In the genomic region with DNA sequence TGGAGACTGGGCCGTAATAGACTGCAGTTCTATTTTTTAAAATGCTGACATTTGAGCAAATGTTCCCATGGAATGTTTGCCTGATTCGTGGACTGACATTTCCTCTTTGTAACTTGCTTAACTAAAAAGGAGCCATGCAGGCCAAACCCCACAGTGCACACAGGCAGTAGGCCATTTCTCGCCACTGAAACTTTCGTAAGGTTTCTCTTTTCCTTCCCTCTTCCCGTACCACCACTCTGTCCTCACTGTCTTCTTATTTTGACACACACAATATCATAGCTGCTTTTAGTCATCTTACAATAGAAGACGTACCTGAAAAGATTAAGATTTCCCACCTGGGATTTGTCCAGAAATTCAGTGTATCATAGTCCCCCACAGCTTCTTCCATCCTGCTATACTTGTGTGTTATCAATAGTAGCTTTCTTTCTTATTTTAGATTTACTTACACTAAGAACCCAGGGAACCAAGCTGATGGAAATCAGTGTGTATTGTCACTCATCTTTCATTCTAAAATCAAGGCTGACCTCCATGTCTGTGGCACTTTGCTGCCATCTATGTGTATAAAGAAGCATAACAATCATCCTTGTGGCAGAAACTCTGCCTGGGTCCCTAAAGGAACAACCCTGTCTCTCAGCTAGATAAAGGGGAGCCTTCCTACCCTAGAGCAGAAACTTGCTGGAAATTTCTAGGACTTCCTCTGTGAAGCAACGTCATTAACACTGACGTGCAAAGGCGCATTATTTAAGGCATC, we compare ENCODE assay signal across 9 mouse cellular contexts.
DNase-seq lines count a peak whose midpoint lies in the region; ATAC-seq lines count a peak whose summit lies in the region.
"Had no signal": no experiment of that assay in that cellular context is flagged by ENCODE, and none has a peak within 500 bp of the region (broad histone marks: within the 10 kb centered on the region; RNA-seq: fewer than 3 reads in every experiment).

No protein-coding gene starts in this region.

- DNase-seq in gastrocnemius, adult 18-20 months (ENCODE audit: low spot score) = peak; percentile 22
- no peak for DNase-seq in gastrocnemius, postnatal 25 days
- peak; percentile 14 for DNase-seq in CD4-positive helper T cell, adult 2 months (ENCODE audit: low read depth, low spot score)
- DNase-seq in cerebellum, postnatal 14 days = peak; percentile 43 to 71
- DNase-seq in heart, adult 8-10 months (ENCODE audit: low spot score) = peak; percentile 54
- DNase-seq in kidney, postnatal 36 days = peak; percentile 16 to 40
- DNase-seq in spleen, postnatal 14 days (ENCODE audit: low spot score in 2 of 2) = no peak

- no peaks in the 10 kb centered on the region for H3K9me3 ChIP-seq in midbrain, embryonic 15.5 days
- H3K9me3 ChIP-seq: stomach, embryonic 15.5 days had no signal

- H3K9ac ChIP-seq in midbrain, embryonic 15.5 days = no peak overlapping the region
- H3K9ac ChIP-seq: stomach, embryonic 15.5 days had no signal

- H3K27me3 ChIP-seq in midbrain, embryonic 15.5 days (replicated peaks) = no peaks in the 10 kb centered on the region
- H3K27me3 ChIP-seq: stomach, embryonic 15.5 days had no signal

- peak; percentile 75 for ATAC-seq in midbrain, embryonic 15.5 days (replicated peaks)

- H3K4me3 ChIP-seq in midbrain, embryonic 15.5 days = no peak overlapping the region
- H3K4me3 ChIP-seq: stomach, embryonic 15.5 days had no signal

- no peaks in the 10 kb centered on the region for H3K36me3 ChIP-seq in midbrain, embryonic 15.5 days (replicated peaks)
- H3K36me3 ChIP-seq: stomach, embryonic 15.5 days had no signal

- H3K4me2 ChIP-seq in midbrain, embryonic 15.5 days = no peak overlapping the region
- H3K4me2 ChIP-seq: stomach, embryonic 15.5 days had no signal

- 54% methylated on average over 9 of the region's 9 CpGs for WGBS in midbrain, embryonic 15.5 days

- no peak overlapping the region for H3K27ac ChIP-seq in midbrain, embryonic 15.5 days
- H3K27ac ChIP-seq: stomach, embryonic 15.5 days had no signal

- H3K4me1 ChIP-seq in midbrain, embryonic 15.5 days = no peaks in the 10 kb centered on the region
- H3K4me1 ChIP-seq: stomach, embryonic 15.5 days had no signal

Comparison
In these comparisons a context has a peak if more than half of its experiments do, and no peak if none do; other contexts are left out.
1. DNase-seq: peak in gastrocnemius, adult 18-20 months (single experiment), CD4-positive helper T cell, adult 2 months (single experiment), cerebellum, postnatal 14 days (2 of 2), heart, adult 8-10 months (single experiment) and kidney, postnatal 36 days (2 of 2); none in gastrocnemius, postnatal 25 days (single experiment) and spleen, postnatal 14 days (0 of 2).